Mouse (Mus musculus) regulatory T cell (primary cell): ENCODE measurements around the gene Adgb.
"Not testable (repeated sequence)": the region's sequence is repeated elsewhere in the genome, so short reads cannot be mapped to it uniquely, and the experiment has no call there.

ENCODE experiments used
- in situ Hi-C: fragments of 300-600 bp; cut with MboI, MseI; formaldehyde crosslinking; loops from one replicate; pipeline ENCODE4 v1.15.1; 2025; ENCODE audit warnings: high pct_unique_total_duplicates

Gene Adgb

GRCm38 (mm10) chr10:10471961-10472610 lies at the start of gene Adgb:
Gene Adgb, minus strand, starts transcription at chr10:10472326.
- in situ Hi-C loops = loop anchor here (5.0 kb wide), 1 partner anchor 985 kb away; no protein-coding TSS in a partner anchor

- in situ Hi-C loops = no loop called here
Measured at GRCm38 (mm10) chr10:10480139-10480538, 8.0 kb upstream of the Adgb start.

GRCm38 (mm10) chr10:10477429-10477828 lies 5.3 kb upstream of the Adgb start:
- in situ Hi-C loops = not testable (repeated sequence)

DNA sequence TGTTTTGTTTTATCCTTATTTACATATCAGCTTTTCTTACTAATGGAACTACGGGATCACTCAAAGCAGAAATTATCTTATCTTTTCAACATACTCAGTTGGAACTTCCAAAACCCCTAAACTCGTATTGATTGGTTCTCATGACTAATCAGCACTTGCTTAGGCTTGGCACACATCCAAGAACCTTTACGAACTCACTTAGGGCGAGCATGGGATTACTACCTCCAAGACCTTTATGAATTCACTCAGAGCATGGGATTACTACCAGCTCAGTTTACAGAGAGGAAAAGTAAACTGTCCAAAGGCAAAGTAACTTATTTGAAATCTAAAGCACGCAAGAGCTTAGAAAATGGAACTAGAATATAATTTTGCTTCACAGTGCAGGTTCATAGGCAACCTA lies 4.8 kb upstream of the Adgb start:
- in situ Hi-C loops = no loop called here

DNA sequence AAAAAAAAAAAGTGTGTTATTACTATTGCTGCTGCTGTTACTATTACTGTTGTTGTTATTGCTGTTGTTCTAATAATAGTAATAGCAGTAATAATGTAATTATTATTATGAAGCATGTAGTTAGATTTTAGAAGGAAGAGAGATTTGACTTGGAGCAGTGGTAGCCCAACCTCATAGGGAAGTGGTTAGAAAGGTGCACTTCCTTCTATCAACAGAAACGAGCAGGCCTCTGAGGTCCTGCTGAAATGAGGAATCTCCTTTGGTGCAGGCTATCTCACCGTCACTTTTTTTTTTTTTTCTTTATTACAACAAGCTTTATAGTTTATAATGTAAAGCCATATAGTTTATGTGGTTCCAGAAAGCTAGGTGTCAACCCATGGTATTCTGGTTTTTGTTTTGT lies 4.4 kb upstream of the Adgb start:
- in situ Hi-C loops = no loop called here

DNA sequence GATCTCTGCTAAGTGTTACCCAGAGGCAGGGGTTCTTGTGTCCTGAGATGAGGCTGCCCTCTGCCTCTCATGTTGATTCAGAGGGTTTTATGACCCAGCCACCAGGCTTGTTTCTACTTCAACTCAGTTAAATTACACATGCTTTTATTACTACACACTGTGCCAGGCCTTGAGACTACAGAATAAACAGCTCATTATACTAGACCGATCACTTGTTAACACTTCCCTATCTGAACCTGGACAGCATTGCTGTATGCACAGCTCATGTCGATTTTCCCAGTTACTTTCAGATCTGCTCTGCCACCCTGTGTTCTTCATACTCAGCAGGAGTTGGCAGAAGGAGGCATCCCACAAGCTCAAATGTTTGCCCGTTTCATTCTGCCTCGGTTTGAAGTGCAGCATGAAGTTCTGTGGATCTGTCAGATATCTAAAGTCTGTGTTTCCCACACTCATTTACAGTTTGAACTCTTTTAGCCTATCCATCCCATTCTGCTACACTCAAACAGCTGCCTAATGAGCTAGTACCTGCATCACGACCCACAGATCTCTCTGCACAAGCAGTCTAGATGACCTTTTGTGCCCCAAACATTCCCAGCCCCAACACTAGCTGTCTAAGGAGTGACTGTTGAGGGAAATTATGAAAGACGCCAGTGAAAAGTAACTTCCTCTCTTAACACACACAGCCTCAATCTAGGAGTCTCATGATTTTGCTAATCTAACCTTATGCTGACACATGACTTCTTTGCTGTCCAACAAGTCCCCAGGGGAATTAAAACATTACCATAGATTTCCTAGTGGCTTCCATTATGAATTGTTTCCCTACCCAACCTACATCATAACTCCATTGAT lies 3.2 kb downstream of the Adgb start:
- in situ Hi-C loops = no loop called here

GRCm38 (mm10) chr10:10460113-10460512 lies 12.0 kb downstream of the Adgb start:
- in situ Hi-C loops = no loop called here

GRCm38 (mm10) chr10:10456991-10457390 lies 15.1 kb downstream of the Adgb start:
- in situ Hi-C loops = no loop called here

- in situ Hi-C loops = no loop called here
Measured at GRCm38 (mm10) chr10:10449067-10449466, 23.1 kb downstream of the Adgb start.

DNA sequence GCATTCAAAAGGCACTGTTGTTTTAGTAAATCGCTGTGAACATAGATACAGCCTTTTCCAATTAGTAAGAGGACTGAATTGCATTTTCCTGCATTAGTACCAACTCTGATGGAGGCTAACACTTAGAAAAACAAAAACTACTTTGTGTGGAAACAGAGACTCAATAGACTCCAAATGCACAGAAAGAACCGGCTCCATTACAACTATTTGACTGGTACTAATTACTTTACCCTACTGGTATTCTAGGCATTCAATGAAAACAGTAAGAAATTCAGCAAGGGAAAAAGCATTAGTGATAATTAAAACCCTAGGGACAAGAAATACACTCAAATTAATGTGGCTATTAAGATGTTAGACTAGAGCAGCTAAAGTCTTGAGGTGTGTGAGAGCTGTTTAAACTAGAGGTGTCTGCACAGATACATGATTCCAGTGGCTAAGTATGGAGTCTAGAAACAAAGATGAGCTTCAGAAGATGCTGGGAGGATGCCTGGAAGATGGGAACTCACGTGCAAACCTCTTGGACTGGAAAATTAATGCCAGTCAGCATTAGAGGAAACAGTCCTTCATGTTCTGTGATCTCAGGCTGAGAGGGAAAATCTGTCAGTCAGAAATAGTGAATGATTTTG lies 27.2 kb downstream of the Adgb start:
- in situ Hi-C loops = no loop called here

DNA sequence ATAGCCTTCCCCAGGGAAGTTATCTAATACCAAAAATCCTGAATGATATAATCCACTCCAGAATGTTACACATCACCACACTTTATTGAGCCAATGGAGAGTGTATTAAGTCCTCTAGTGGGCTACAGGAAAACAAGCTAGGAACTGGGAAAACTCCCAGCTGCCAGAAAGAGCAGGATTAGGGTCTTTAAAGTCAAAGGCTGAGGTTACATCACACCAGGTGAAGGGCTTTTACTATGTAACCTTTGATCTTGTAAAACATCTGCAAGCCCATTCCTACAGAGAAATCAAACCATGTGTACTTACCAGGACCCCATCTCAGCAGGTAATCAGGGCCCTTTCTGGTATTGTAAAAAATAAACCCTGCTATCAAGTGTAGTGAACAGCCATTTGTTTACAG lies 28.6 kb downstream of the Adgb start:
- in situ Hi-C loops = no loop called here

- in situ Hi-C loops = no loop called here
Measured at GRCm38 (mm10) chr10:10435014-10435413, 37.1 kb downstream of the Adgb start.

GRCm38 (mm10) chr10:10429635-10430034 lies 42.5 kb downstream of the Adgb start:
- in situ Hi-C loops = no loop called here

DNA sequence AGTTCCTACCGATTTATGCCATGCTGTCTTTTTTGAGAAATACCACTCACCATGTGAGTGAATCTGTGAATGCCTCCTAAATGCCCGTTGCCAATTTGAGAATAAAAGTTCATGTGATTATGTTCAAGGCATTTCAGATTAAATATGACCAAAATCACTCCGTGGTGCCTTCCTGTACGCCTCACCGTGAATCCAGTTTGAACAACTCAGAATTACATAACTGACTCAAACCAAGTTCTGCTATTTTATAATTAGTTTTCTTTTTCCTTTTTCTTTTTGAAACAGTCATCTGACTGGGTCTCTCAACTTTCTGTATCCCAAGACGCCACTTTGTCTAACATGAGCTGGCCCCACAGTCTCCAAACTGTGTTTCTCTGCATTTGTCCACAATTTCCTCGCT lies 43.1 kb downstream of the Adgb start:
- in situ Hi-C loops = no loop called here

DNA sequence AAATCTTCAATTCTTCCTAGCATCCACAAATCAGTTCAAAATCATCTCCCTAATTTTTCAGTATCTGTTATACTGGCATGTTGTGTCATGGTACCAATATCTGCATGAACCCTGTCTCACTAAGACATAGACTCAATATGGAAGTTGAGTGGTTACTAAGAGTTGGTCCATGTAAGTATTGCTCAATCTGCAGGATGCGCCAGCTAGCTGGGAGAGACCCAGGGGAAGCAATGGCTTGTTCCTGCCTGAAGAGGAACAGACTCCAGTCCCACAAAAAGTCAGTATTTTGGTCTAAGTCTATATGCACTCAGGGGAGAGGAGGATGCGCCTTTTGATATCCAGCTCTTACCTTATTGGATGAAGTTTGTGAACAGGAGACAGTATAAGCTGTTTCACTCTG lies 47.7 kb downstream of the Adgb start:
- in situ Hi-C loops = no loop called here

GRCm38 (mm10) chr10:10411046-10411445 lies 61.1 kb downstream of the Adgb start:
- in situ Hi-C loops = loop anchor here (10.0 kb wide), 1 partner anchor 56 kb away; no protein-coding TSS in a partner anchor

GRCm38 (mm10) chr10:10408166-10408565 lies 64.0 kb downstream of the Adgb start:
- in situ Hi-C loops = no loop called here

- in situ Hi-C loops = no loop called here
Measured at GRCm38 (mm10) chr10:10395784-10396481, 76.2 kb downstream of the Adgb start.

DNA sequence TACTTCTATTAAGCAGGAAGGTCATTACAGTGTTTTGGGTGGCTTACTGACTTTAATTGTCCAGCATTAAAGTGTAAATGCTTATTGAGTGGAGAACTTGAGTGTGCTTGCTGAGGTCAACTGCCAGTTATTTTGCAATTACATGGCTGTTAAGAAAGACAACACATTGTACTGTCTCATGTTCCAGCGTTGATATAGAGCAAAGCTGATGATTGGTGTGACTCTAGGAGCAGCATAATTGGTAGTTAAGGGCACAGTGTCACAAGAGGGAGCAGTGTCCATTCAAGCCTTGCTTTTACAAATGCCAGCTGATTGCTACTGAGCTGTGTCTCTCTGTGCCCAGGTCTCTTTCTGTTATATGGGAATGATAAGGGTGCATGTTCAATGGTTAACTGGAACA lies 97.5 kb downstream of the Adgb start:
- in situ Hi-C loops = no loop called here

DNA sequence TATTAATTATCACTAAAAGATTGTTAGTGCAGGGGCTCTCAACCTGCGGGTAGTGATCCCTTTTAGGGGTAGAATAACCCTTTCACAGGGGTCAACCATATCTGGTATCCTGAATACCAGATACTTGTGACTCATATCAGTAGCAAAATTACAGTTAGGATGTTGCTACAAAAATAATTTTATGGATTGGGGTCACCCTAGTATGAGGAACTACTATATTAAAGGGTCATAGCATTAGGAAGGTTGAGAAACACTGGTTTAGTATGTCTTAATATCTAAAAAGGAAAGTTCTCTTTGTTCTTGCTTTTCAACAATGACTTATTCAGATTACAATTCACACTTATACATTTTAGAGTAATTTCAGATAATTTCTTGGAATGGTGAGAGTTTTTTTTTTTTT lies 108.1 kb downstream of the Adgb start:
- in situ Hi-C loops = no loop called here

DNA sequence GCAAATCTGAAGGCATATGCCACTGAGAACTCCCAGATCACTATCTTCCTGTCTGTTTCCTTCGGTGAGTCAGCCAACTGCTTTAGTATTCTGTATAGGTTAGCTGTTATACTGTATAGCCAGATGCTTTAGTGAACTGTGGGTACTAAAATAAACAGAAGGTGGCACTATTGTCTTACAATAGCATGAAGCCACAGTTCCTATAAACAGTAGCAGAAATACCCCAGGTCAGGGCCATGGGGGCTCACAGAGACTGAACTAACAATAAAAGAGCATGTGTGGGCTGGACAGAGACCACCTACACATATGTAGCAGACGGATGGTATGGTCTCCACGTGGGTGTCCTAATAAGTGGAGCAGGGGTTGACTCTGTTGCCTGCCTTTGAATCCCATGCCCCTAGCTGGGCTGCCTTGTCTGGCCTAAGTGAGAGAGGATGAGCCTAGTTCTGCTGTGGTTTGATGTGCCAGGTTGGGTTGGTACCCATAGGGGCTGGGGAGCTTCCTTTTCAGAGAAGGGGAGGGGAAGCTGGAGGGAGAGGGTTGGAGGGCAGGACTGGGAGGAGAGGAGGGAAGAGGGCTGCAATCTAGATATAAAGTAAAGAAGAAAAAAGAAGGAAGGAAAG lies 116.4 kb downstream of the Adgb start:
- in situ Hi-C loops = loop anchor here (5.0 to 10.0 kb wide), 2 partner anchors 59 to 197 kb away; no protein-coding TSS in a partner anchor
